ENCODE assay signal across 9 mouse cellular contexts in genomic region chr15:101388034-101388541, GRCm38 (mm10). TPM values are rescaled to one million over a fixed set of nuclear protein-coding genes. Genes with fewer than 3 reads are reported as not detected.
A peak's percentile ranks its signal among the peaks of the same experiment; 100 is the strongest.
DNase-seq lines count a peak whose midpoint lies in the region; ATAC-seq and TF ChIP-seq lines count a peak whose summit lies in the region.
"Had no signal": no experiment of that assay in that cellular context is flagged by ENCODE, and none has a peak within 500 bp of the region (broad histone marks: within the 10 kb centered on the region; RNA-seq: fewer than 3 reads in every experiment).

No protein-coding gene starts in this region.

- H3K4me1 ChIP-seq in heart, adult 2 months (ENCODE audit: control insufficient read depth, insufficient read depth, low read length) = no peaks in the 10 kb centered on the region
- no peaks in the 10 kb centered on the region for H3K4me1 ChIP-seq in liver, embryonic 16.5 days (ENCODE audit: control insufficient read depth, low read depth, low read length)
- H3K4me1 ChIP-seq in midbrain, embryonic 14.5 days (ENCODE audit: control insufficient read depth, insufficient read depth, low read length) = no peaks in the 10 kb centered on the region
- no peaks in the 10 kb centered on the region for H3K4me1 ChIP-seq in forebrain, embryonic 11.5 days (replicated peaks; ENCODE audit: control insufficient read depth, insufficient read depth, low read length)

- TF ChIP-seq POLR2A in heart, adult 2 months (IDR thresholded peaks at IDR 0.05; ENCODE audit: insufficient read depth, low read depth, low read length) = no peak

- 21% methylated on average over 5 of the region's 5 CpGs for WGBS in heart, adult 2 months
- WGBS in liver, embryonic 16.5 days (ENCODE audit: insufficient replicate concordance) = 6% methylated on average over 5 of the region's 5 CpGs
- 69% methylated on average over 5 of the region's 5 CpGs for WGBS in midbrain, embryonic 14.5 days
- 61% methylated on average over 5 of the region's 5 CpGs for WGBS in forebrain, embryonic 11.5 days

- no peak overlapping the region for H3K27ac ChIP-seq in heart, adult 2 months
- no peak overlapping the region for H3K27ac ChIP-seq in liver, embryonic 16.5 days (ENCODE audit: low read length)
- no peak overlapping the region for H3K27ac ChIP-seq in midbrain, embryonic 14.5 days (replicated peaks; ENCODE audit: low read depth, low read length)
- H3K27ac ChIP-seq in forebrain, embryonic 11.5 days (ENCODE audit: low read depth, low read length) = no peak overlapping the region

- no peaks in the 10 kb centered on the region for H3K9me3 ChIP-seq in liver, embryonic 16.5 days (replicated peaks; ENCODE audit: control insufficient read depth, low read length)
- no peaks in the 10 kb centered on the region for H3K9me3 ChIP-seq in midbrain, embryonic 14.5 days (ENCODE audit: control insufficient read depth, low read length)
- H3K9me3 ChIP-seq in forebrain, embryonic 11.5 days (ENCODE audit: control insufficient read depth, low read length) = no peaks in the 10 kb centered on the region

- TF ChIP-seq CTCF in heart, adult 2 months (IDR thresholded peaks at IDR 0.05) = peak; percentile 47

- H3K4me3 ChIP-seq in heart, adult 2 months = no peak overlapping the region
- no peak overlapping the region for H3K4me3 ChIP-seq in liver, embryonic 16.5 days (ENCODE audit: low read depth, low read length)
- no peak overlapping the region for H3K4me3 ChIP-seq in midbrain, embryonic 14.5 days (replicated peaks; ENCODE audit: low read depth, low read length)
- no peak overlapping the region for H3K4me3 ChIP-seq in forebrain, embryonic 11.5 days (ENCODE audit: low read depth, low read length)

- peak in 1 of 2 experiments; percentile 27 for DNase-seq in heart, adult 2 months
- DNase-seq in heart, adult 8-10 months (ENCODE audit: low spot score) = no peak
- peak; percentile 58 to 72 for DNase-seq in urinary bladder, postnatal 36 days (ENCODE audit: low spot score in 2 of 2)
- no peak for DNase-seq in urinary bladder, postnatal 10 days (ENCODE audit: low spot score)
- peak; percentile 49 for DNase-seq in thymus, postnatal 4 days
- DNase-seq in midbrain, embryonic 14.5 days = no peak
- no peak for DNase-seq in forebrain, embryonic 11.5 days (ENCODE audit: low spot score)

- intact Hi-C loops in heart, adult 2 months (cut with DNase I) = no loop called here

- TF ChIP-seq EP300 in heart, adult 2 months (IDR thresholded peaks at IDR 0.05; ENCODE audit: insufficient read depth, low read depth, low read length) = no peak

- no peaks in the 10 kb centered on the region for H3K27me3 ChIP-seq in heart, adult 2 months (ENCODE audit: control insufficient read depth, insufficient read depth, low read length)
- H3K27me3 ChIP-seq in liver, embryonic 16.5 days (ENCODE audit: control insufficient read depth, insufficient read depth, low read depth, low read length) = no peaks in the 10 kb centered on the region
- no peaks in the 10 kb centered on the region for H3K27me3 ChIP-seq in midbrain, embryonic 14.5 days (ENCODE audit: control insufficient read depth, insufficient read depth, low read length)
- no peaks in the 10 kb centered on the region for H3K27me3 ChIP-seq in forebrain, embryonic 11.5 days (ENCODE audit: control insufficient read depth, insufficient read depth, low read length)

- 0 out of 2 replicates have a peak, but pooled peaks have one; percentile 32 for ATAC-seq in liver, embryonic 16.5 days (ENCODE audit: low read depth)
- no peak for ATAC-seq in midbrain, embryonic 14.5 days (ENCODE audit: low FRiP score, low TSS enrichment)
- ATAC-seq in forebrain, embryonic 11.5 days (replicated peaks; ENCODE audit: low FRiP score) = no peak

- no peaks in the 10 kb centered on the region for H3K36me3 ChIP-seq in heart, adult 2 months (ENCODE audit: control insufficient read depth, insufficient read depth, low read length)
- no peaks in the 10 kb centered on the region for H3K36me3 ChIP-seq in liver, embryonic 16.5 days (ENCODE audit: control insufficient read depth, insufficient read depth)
- no peaks in the 10 kb centered on the region for H3K36me3 ChIP-seq in midbrain, embryonic 14.5 days (ENCODE audit: control insufficient read depth, insufficient read depth, low read length)
- no peaks in the 10 kb centered on the region for H3K36me3 ChIP-seq in forebrain, embryonic 11.5 days (ENCODE audit: control insufficient read depth, insufficient read depth, low read length)

- no peak overlapping the region for H3K9ac ChIP-seq in heart, adult 2 months (ENCODE audit: low read depth, low read length)
- H3K9ac ChIP-seq in liver, embryonic 16.5 days (ENCODE audit: low read depth, low read length) = no peak overlapping the region
- H3K9ac ChIP-seq in midbrain, embryonic 14.5 days (replicated peaks; ENCODE audit: low read length) = no peak overlapping the region
- H3K9ac ChIP-seq in forebrain, embryonic 11.5 days (ENCODE audit: low read length) = no peak overlapping the region

- no peaks in the 10 kb centered on the region for H3K79me2 ChIP-seq in heart, adult 2 months (replicated peaks; ENCODE audit: control insufficient read depth, insufficient read depth, low read length)

- H3K4me2 ChIP-seq in liver, embryonic 16.5 days (ENCODE audit: low read depth, low read length) = no peak overlapping the region
- no peak overlapping the region for H3K4me2 ChIP-seq in midbrain, embryonic 14.5 days (ENCODE audit: low read length)
- no peak overlapping the region for H3K4me2 ChIP-seq in forebrain, embryonic 11.5 days (ENCODE audit: low read depth, low read length, severe bottlenecking)

RNA-seq across cellular contexts. Expression of gene Krt80, which starts 18.1 kb away (rescaled TPM):
- 1 to 10 TPM; 2.2 to 2.8 TPM for total RNA-seq in heart, adult 2 months (2021)
- polyA plus RNA-seq in heart, adult 2 months (2012; rRNA removed) = 2.0 and 3.2 TPM in 2 replicates
- 1 to 10 TPM; 1.5 to 4.7 (median 2.4) TPM for total RNA-seq in heart, adult 8-10 months (2022)
- 0.32 and 0.52 TPM in 2 replicates for polyA plus RNA-seq in liver, embryonic 16.5 days (2015; fragmentation: Nextera tagmentation; extraction: Ambion mirVana)
- polyA plus RNA-seq in midbrain, embryonic 14.5 days (2014; fragmentation: Nextera tagmentation; extraction: Ambion mirVana) = not detected in 2 replicates
- not detected in 2 replicates for polyA plus RNA-seq in forebrain, embryonic 11.5 days (2014; fragmentation: Nextera tagmentation; extraction: Ambion mirVana)

RNA-seq across cellular contexts. Expression of gene Krt7, which starts 22.8 kb away (rescaled TPM):
- 1 to 10 TPM; 2.5 to 3.1 TPM for total RNA-seq in heart, adult 2 months (2021)
- polyA plus RNA-seq in heart, adult 2 months (2012; rRNA removed) = 2.6 and 3.3 TPM in 2 replicates
- total RNA-seq in heart, adult 8-10 months (2022) = 1 to 10 TPM; 1.4 to 3.6 (median 2.7) TPM
- polyA plus RNA-seq in liver, embryonic 16.5 days (2015; fragmentation: Nextera tagmentation; extraction: Ambion mirVana) = 2.4 and 3.4 TPM in 2 replicates
- 0.12 and 0.24 TPM in 2 replicates for polyA plus RNA-seq in midbrain, embryonic 14.5 days (2014; fragmentation: Nextera tagmentation; extraction: Ambion mirVana)
- 6.8 and 9.3 TPM in 2 replicates for polyA plus RNA-seq in forebrain, embryonic 11.5 days (2014; fragmentation: Nextera tagmentation; extraction: Ambion mirVana)

RNA-seq across cellular contexts. Expression of gene Krt87, which starts 50.5 kb away (rescaled TPM):
- total RNA-seq in heart, adult 2 months (2021) = not detected
- not detected in 2 replicates for polyA plus RNA-seq in heart, adult 2 months (2012; rRNA removed)
- total RNA-seq in heart, adult 8-10 months (2022) = not detected
- polyA plus RNA-seq in liver, embryonic 16.5 days (2015; fragmentation: Nextera tagmentation; extraction: Ambion mirVana) = not detected in 2 replicates
- 0.09 and 0.26 TPM in 2 replicates for polyA plus RNA-seq in midbrain, embryonic 14.5 days (2014; fragmentation: Nextera tagmentation; extraction: Ambion mirVana)
- polyA plus RNA-seq in forebrain, embryonic 11.5 days (2014; fragmentation: Nextera tagmentation; extraction: Ambion mirVana) = 0.12 TPM in 1 of 2 replicates, not detected in the other

RNA-seq across cellular contexts. Expression of gene Krt88, which starts 59.5 kb away (rescaled TPM):
- not detected for total RNA-seq in heart, adult 2 months (2021)
- not detected in 2 replicates for polyA plus RNA-seq in heart, adult 2 months (2012; rRNA removed)
- not detected for total RNA-seq in heart, adult 8-10 months (2022)
- polyA plus RNA-seq in liver, embryonic 16.5 days (2015; fragmentation: Nextera tagmentation; extraction: Ambion mirVana) = not detected in 2 replicates
- not detected in 2 replicates for polyA plus RNA-seq in midbrain, embryonic 14.5 days (2014; fragmentation: Nextera tagmentation; extraction: Ambion mirVana)
- not detected in 2 replicates for polyA plus RNA-seq in forebrain, embryonic 11.5 days (2014; fragmentation: Nextera tagmentation; extraction: Ambion mirVana)
- polyA plus RNA-seq: neural tube, embryonic 14.5 days had no signal

Comparison
In these comparisons a context has a peak if more than half of its experiments do, and no peak if none do; other contexts are left out.
1. DNase-seq: peak in urinary bladder, postnatal 36 days (2 of 2) and thymus, postnatal 4 days (single experiment); none in heart, adult 8-10 months (single experiment), urinary bladder, postnatal 10 days (single experiment), midbrain, embryonic 14.5 days (single experiment) and forebrain, embryonic 11.5 days (single experiment).